Mouse (Mus musculus): ENCODE results near the gene Klhl8. TPM values are rescaled to one million over a fixed set of nuclear protein-coding genes. Genes with fewer than 3 reads are reported as not detected.
"Not testable (repeated sequence)": the region's sequence is repeated elsewhere in the genome, so short reads cannot be mapped to it uniquely, and the experiment has no call there.

Gene Klhl8
- polyA plus RNA-seq, 1 experiment from 2014 or later = 6.7 TPM

DNA sequence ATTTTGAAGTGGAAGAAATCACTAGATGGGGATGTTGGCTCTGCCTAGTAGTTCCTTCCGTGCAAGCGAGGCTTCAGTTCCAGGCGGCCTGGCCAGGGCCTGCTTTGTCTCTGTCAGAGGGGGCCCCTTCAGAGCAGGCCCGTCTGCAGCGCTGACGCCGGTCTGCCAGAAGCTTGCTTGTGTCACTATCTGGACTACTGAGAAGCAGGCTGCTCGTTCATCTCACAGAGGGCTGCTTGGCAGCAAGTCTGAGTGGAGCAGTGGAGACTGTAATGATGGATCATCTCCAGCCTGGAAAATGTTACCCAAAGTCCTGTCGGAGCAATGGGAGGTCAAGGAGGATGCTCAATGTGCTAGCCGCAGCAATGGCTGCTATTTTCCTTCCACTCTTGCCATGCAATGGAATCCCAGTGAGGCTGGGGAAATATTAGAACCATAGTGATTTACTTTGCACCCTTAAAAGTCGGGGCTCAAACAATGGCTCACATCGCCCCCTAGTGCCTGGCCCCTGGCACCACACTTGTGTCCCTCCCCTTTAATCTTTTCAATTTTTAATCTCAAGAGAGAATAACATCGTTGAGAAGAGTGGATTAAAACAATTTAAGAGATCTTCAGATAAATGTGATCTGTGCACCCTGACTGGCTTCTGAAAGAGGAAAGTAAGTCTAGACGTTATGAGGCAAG lies 26.0 kb upstream of the Klhl8 start:
- Histone ChIP-seq H3K27me3 (replicated peaks; ENCODE audit: control insufficient read depth, insufficient read depth, low read length) (peaks cover 3% of the 10 kb centered on the region; the same call in 1 of the 2 replicates), H3K4me2 (ENCODE audit: low read depth, low read length) (no peak overlapping the region), H3K36me3 (ENCODE audit: control insufficient read depth, insufficient read depth, low read length) (no peaks in the 10 kb centered on the region), H3K27ac (ENCODE audit: low read length) (no peak overlapping the region), H3K4me1 (ENCODE audit: control insufficient read depth, insufficient read depth, low read length) (peaks cover 3% of the 10 kb centered on the region; the same call in 1 of the 2 replicates), H3K4me3 (ENCODE audit: low read length) (no peak overlapping the region), H3K9me3 (ENCODE audit: control insufficient read depth, low read length) (no peaks in the 10 kb centered on the region), H3K9ac (ENCODE audit: low read depth, low read length) (no peak overlapping the region)
- WGBS = 39% methylated on average over 14 of the region's 14 CpGs
- ATAC-seq = peak; percentile 55

DNA sequence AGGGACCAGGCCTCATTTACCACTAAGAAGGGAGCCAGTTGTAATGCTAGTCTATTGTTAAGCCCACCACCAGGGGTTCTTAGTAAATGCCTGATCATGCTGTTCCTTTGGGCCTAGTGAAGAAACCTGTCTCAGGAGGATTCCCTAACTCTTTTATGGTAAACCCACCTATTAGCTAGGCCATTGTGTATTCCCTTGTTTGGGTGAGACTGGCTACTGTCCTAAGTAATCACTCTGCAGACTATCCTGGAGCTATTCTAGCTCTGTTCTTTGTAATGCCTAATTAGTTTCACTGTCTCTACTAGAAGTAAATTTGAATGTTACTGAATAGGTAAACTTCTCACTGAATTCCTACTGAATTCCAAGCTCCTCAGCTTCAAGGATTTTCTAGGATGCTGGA lies 20.9 kb upstream of the Klhl8 start:
- not testable (repeated sequence) for ATAC-seq; H3K36me3 ChIP-seq (ENCODE audit: control insufficient read depth, insufficient read depth, low read length); H3K4me2 ChIP-seq (ENCODE audit: low read depth, low read length); H3K27ac ChIP-seq (ENCODE audit: low read length); H3K27me3 ChIP-seq (replicated peaks; ENCODE audit: control insufficient read depth, insufficient read depth, low read length); H3K9ac ChIP-seq (ENCODE audit: low read depth, low read length); H3K4me1 ChIP-seq (ENCODE audit: control insufficient read depth, insufficient read depth, low read length); H3K9me3 ChIP-seq (ENCODE audit: control insufficient read depth, low read length); H3K4me3 ChIP-seq (ENCODE audit: low read length)

DNA sequence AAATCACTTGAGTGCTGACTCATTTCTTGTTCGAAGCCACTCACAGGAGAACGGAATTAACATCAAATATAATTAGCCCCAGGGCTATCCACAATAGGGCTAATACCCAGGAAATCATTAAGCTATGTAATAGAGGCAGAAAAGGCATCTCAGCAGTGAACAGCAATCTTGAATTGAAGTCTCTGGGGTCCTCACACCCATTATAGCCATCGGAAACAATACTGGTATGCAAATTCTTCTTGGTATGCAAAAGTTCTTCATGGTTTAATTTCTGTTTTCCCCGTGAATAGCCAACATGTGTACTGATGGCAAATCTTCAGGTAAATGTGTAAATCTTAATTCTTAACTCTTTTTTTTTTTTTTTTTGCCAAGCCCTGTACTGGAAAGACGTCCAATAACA lies 19.5 kb upstream of the Klhl8 start:
- Histone ChIP-seq H3K4me3 (ENCODE audit: low read length) (no peak overlapping the region), H3K9me3 (ENCODE audit: control insufficient read depth, low read length) (no peaks in the 10 kb centered on the region), H3K4me1 (ENCODE audit: control insufficient read depth, insufficient read depth, low read length) (no peaks in the 10 kb centered on the region; the same call in 1 of the 2 replicates), H3K9ac (ENCODE audit: low read depth, low read length) (no peak overlapping the region), H3K27me3 (replicated peaks; ENCODE audit: control insufficient read depth, insufficient read depth, low read length) (0 out of 2 replicates have a peak, but pooled peaks cover 3% of the 10 kb centered on the region), H3K27ac (ENCODE audit: low read length) (no peak overlapping the region), H3K36me3 (ENCODE audit: control insufficient read depth, insufficient read depth, low read length) (no peaks in the 10 kb centered on the region), H3K4me2 (ENCODE audit: low read depth, low read length) (no peak overlapping the region)
- 72% methylated on average over 5 of the region's 5 CpGs for WGBS
- ATAC-seq = no peak

DNA sequence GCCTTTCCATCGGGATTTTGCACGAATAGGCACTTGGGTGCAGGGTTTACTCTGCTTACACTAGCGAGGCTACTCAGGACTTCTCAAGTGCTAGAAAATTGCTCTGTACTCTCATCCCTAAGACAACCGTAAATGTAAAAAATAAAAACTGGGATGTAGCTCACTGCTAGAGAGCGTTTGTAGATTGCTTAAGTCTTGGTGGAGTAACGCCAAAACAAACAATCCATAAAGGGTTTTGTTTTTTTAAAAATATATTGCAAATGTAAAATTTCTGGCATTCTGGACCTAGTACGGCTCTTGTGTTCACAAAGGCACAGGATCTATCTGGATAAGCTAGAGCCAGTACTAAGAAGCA lies 17.1 kb upstream of the Klhl8 start:
- Histone ChIP-seq H3K4me2 (ENCODE audit: low read depth, low read length) (peak overlapping the region; percentile 64), H3K36me3 (ENCODE audit: control insufficient read depth, insufficient read depth, low read length) (no peaks in the 10 kb centered on the region), H3K27ac (ENCODE audit: low read length) (no peak overlapping the region), H3K4me3 (ENCODE audit: low read length) (no peak overlapping the region), H3K9ac (ENCODE audit: low read depth, low read length) (no peak overlapping the region), H3K4me1 (ENCODE audit: control insufficient read depth, insufficient read depth, low read length) (no peaks in the 10 kb centered on the region; the same call in 1 of the 2 replicates), H3K27me3 (replicated peaks; ENCODE audit: control insufficient read depth, insufficient read depth, low read length) (0 out of 2 replicates have a peak, but pooled peaks cover 3% of the 10 kb centered on the region), H3K9me3 (ENCODE audit: control insufficient read depth, low read length) (no peaks in the 10 kb centered on the region)
- 0 out of 2 replicates have a peak, but pooled peaks have one; percentile 13 for ATAC-seq
- 69% methylated on average over 7 of the region's 7 CpGs for WGBS

DNA sequence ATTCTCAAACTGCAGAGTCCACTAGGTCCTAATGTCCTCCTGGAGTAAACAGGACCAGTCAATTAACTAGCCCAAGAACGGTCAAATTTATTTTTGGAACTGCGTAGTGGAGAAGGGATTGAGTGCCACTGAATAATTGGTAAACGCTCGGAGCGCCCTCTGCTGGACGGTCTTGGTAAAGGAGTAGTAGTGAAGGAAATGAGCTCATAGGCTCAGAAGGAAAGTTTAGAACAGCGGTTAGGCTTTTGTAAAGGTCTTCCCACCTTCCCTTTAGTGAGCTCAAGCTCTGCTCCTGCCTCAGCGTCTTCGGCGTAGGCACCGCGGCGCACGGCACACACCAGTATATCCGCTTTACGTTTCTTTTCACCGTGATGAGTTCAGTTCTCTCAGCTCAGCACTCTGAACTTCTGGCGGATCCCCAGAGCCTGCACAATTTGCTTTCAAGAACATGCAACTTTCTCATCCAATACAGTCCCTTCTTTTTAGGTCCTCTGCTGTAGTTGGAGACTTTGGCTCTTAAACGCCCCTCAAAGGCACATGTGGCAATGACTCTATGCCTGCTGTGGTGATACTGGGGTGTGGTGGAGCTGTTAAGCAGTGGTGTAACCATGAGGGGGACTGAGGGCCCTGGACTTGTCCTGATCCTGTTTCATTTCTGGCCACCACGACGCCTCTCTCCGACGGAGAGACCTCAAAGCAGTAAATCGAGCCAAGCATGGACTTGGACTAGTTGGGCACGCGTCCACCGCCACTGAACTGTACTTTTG lies 16.6 kb upstream of the Klhl8 start:
- Histone ChIP-seq H3K4me3 (ENCODE audit: low read length) (peak overlapping the region; percentile 39), H3K36me3 (ENCODE audit: control insufficient read depth, insufficient read depth, low read length) (no peaks in the 10 kb centered on the region), H3K4me1 (ENCODE audit: control insufficient read depth, insufficient read depth, low read length) (no peaks in the 10 kb centered on the region; the same call in 1 of the 2 replicates), H3K27ac (ENCODE audit: low read length) (no peak overlapping the region), H3K9me3 (ENCODE audit: control insufficient read depth, low read length) (no peaks in the 10 kb centered on the region), H3K4me2 (ENCODE audit: low read depth, low read length) (peak overlapping the region; percentile 64), H3K9ac (ENCODE audit: low read depth, low read length) (peak overlapping the region; percentile 54), H3K27me3 (replicated peaks; ENCODE audit: control insufficient read depth, insufficient read depth, low read length) (0 out of 2 replicates have a peak, but pooled peaks cover 3% of the 10 kb centered on the region)
- peak; percentile 73 for ATAC-seq
- 26% methylated on average over 27 of the region's 27 CpGs for WGBS

DNA sequence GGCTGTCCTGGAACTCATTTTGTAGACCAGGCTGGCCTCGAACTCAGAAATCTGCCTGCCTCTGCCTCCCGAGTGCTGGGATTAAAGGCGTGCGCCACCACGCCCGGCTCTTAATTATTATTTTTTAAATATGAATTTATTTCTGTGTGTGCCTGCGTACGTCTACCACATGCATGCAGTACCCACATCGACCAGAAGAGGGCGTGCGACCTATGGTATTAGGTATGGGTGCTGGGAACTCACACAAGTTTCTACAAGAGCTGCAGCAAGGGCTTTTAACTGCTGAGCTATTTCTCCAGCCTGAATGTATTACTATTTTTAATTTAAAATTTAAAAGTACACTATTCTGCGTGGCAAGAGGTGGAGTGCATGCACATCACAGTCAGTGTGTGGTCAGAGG lies 15.3 kb upstream of the Klhl8 start:
- Histone ChIP-seq H3K27ac (ENCODE audit: low read length) (no peak overlapping the region), H3K9me3 (ENCODE audit: control insufficient read depth, low read length) (no peaks in the 10 kb centered on the region), H3K4me3 (ENCODE audit: low read length) (no peak overlapping the region), H3K9ac (ENCODE audit: low read depth, low read length) (no peak overlapping the region), H3K27me3 (replicated peaks; ENCODE audit: control insufficient read depth, insufficient read depth, low read length) (0 out of 2 replicates have a peak, but pooled peaks cover 3% of the 10 kb centered on the region), H3K36me3 (ENCODE audit: control insufficient read depth, insufficient read depth, low read length) (no peaks in the 10 kb centered on the region), H3K4me1 (ENCODE audit: control insufficient read depth, insufficient read depth, low read length) (no peaks in the 10 kb centered on the region; the same call in 1 of the 2 replicates), H3K4me2 (ENCODE audit: low read depth, low read length) (no peak overlapping the region)
- no peak for ATAC-seq
- 69% methylated on average over 11 of the region's 12 CpGs for WGBS

DNA sequence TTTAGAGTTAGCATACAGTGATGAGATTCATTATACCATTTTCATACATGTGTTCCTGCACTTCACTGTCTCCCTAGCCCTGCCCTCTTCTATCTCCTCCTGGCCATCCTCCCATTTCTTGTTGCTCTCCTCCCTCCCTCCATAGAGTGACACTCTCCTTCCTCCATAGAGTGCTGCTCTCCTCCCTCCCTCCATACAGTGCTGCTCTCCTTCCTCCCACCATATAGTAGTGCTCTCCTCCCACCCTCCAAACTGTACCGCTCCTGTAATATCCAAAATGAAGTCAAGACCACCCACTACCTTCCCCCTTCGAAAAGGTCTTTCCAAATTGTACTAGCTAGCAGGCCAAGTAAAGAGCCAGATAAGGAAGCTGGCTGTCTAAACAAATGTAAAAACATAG lies 12.7 kb upstream of the Klhl8 start:
- no peaks in the 10 kb centered on the region for H3K9me3 ChIP-seq (ENCODE audit: control insufficient read depth, low read length)
- WGBS = 79% methylated on average over 2 of the region's 2 CpGs
- ATAC-seq = no peak
- 0 out of 2 replicates have a peak, but pooled peaks cover 3% of the 10 kb centered on the region for H3K27me3 ChIP-seq (replicated peaks; ENCODE audit: control insufficient read depth, insufficient read depth, low read length)
- no peak overlapping the region for H3K4me2 ChIP-seq (ENCODE audit: low read depth, low read length)
- no peak overlapping the region for H3K4me3 ChIP-seq (ENCODE audit: low read length)
- H3K36me3 ChIP-seq (ENCODE audit: control insufficient read depth, insufficient read depth, low read length) = no peaks in the 10 kb centered on the region
- H3K27ac ChIP-seq (ENCODE audit: low read length) = no peak overlapping the region
- H3K4me1 ChIP-seq (ENCODE audit: control insufficient read depth, insufficient read depth, low read length) = no peaks in the 10 kb centered on the region; the same call in 1 of the 2 replicates
- H3K9ac ChIP-seq (ENCODE audit: low read depth, low read length) = no peak overlapping the region

DNA sequence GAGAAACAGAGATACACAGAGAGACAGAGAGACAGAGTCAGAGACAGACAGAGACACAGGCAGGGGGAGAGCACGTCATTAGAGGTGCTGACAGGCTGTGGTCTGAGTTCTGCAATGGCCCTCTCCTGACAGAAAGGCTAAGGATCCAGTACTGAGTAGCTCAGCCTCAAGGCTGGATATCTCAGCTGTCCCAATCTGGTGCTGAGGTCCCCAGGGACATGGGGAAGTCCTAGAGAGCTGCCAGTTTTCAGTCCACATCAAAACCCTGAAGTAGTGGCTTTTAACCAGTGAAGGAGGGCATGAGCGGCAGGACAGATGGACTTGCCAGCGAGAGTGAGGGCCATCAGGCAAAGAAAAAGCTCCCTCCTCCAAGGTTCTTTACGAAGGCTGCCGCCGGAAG lies 12.0 kb upstream of the Klhl8 start:
- ATAC-seq = no peak
- Histone ChIP-seq H3K4me3 (ENCODE audit: low read length) (no peak overlapping the region), H3K27ac (ENCODE audit: low read length) (no peak overlapping the region), H3K27me3 (replicated peaks; ENCODE audit: control insufficient read depth, insufficient read depth, low read length) (0 out of 2 replicates have a peak, but pooled peaks cover 3% of the 10 kb centered on the region), H3K9ac (ENCODE audit: low read depth, low read length) (no peak overlapping the region), H3K36me3 (ENCODE audit: control insufficient read depth, insufficient read depth, low read length) (no peaks in the 10 kb centered on the region), H3K4me1 (ENCODE audit: control insufficient read depth, insufficient read depth, low read length) (no peaks in the 10 kb centered on the region; the same call in 1 of the 2 replicates), H3K9me3 (ENCODE audit: control insufficient read depth, low read length) (no peaks in the 10 kb centered on the region), H3K4me2 (ENCODE audit: low read depth, low read length) (no peak overlapping the region)
- 79% methylated on average over 6 of the region's 6 CpGs for WGBS

DNA sequence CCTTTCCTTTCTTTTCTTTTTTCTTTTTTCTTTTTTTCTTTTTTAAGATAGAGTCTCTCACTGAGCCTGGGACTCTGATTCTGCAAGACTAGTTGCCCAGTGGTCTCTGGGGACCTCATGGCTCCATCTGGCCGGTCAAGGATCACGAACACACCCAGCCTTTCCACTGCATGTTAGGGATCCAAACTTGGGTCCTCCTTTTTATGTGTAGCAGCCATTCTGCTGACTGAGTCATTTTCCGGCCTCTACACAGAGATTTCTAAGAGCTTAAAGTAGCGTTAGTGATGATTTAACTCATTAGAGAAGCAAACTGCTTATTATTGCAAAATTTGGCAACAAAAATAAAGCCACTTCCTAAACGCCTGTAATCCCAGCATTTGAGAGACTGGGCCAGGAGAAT lies 11.4 kb upstream of the Klhl8 start:
- Histone ChIP-seq H3K27ac (ENCODE audit: low read length) (no peak overlapping the region), H3K9ac (ENCODE audit: low read depth, low read length) (no peak overlapping the region), H3K4me2 (ENCODE audit: low read depth, low read length) (no peak overlapping the region), H3K9me3 (ENCODE audit: control insufficient read depth, low read length) (no peaks in the 10 kb centered on the region), H3K36me3 (ENCODE audit: control insufficient read depth, insufficient read depth, low read length) (no peaks in the 10 kb centered on the region), H3K27me3 (replicated peaks; ENCODE audit: control insufficient read depth, insufficient read depth, low read length) (no peaks in the 10 kb centered on the region), H3K4me3 (ENCODE audit: low read length) (no peak overlapping the region), H3K4me1 (ENCODE audit: control insufficient read depth, insufficient read depth, low read length) (no peaks in the 10 kb centered on the region)
- ATAC-seq = no peak
- 77% methylated on average over 5 of the region's 5 CpGs for WGBS

Data from intestine, embryonic 16.5 days (tissue).